In genomic region chr9:22827176-22827770, GRCm38 (mm10) we compare ENCODE assay signal across 25 mouse cellular contexts.
A peak's percentile ranks its signal among the peaks of the same experiment; 100 is the strongest.
DNase-seq lines count a peak whose midpoint lies in the region; ATAC-seq and TF ChIP-seq lines count a peak whose summit lies in the region.
"Had no signal": no experiment of that assay in that cellular context is flagged by ENCODE, and none has a peak within 500 bp of the region (broad histone marks: within the 10 kb centered on the region; RNA-seq: fewer than 3 reads in every experiment).

No protein-coding gene starts in this region.

- no peak overlapping the region for H3K4me2 ChIP-seq in liver, postnatal 0 days (ENCODE audit: low read depth, low read length)
- H3K4me2 ChIP-seq: embryonic facial prominence, embryonic 12.5 days; heart, embryonic 13.5 days; hindbrain, embryonic 14.5 days; limb, embryonic 12.5 days; liver, embryonic 11.5 days; midbrain, embryonic 13.5 days had no signal

- no peaks in the 10 kb centered on the region for H3K4me1 ChIP-seq in liver, adult 2 months (ENCODE audit: control insufficient read depth, insufficient read depth, low read length)
- H3K4me1 ChIP-seq in liver, postnatal 0 days (ENCODE audit: insufficient read depth): no peaks in the 10 kb centered on the region
- H3K4me1 ChIP-seq: embryonic facial prominence, embryonic 12.5 days had no signal

- H3K9ac ChIP-seq in liver, adult 2 months (ENCODE audit: low read depth, low read length): no peak overlapping the region
- H3K9ac ChIP-seq in liver, postnatal 0 days (replicated peaks): no peak overlapping the region
- H3K9ac ChIP-seq: embryonic facial prominence, embryonic 12.5 days; heart, embryonic 13.5 days; hindbrain, embryonic 14.5 days; limb, embryonic 12.5 days; midbrain, embryonic 13.5 days had no signal

- H3K4me3 ChIP-seq in liver, adult 2 months (ENCODE audit: insufficient read depth, low read depth, low read length): no peak overlapping the region
- no peak overlapping the region for H3K4me3 ChIP-seq in liver, postnatal 0 days (ENCODE audit: low read depth, low read length)
- H3K4me3 ChIP-seq: embryonic facial prominence, embryonic 12.5 days; gastrocnemius, adult 2 months; heart, embryonic 13.5 days; left cerebral cortex, adult 2 months; limb, embryonic 12.5 days; midbrain, embryonic 13.5 days had no signal

- TF ChIP-seq CTCF in liver, adult 2 months (IDR thresholded peaks at IDR 0.05; ENCODE audit: low read depth, low read length): no peak
- no peak for TF ChIP-seq CTCF in liver, postnatal 0 days (IDR thresholded peaks at IDR 0.05; ENCODE audit: low read depth)

- no peaks in the 10 kb centered on the region for H3K9me3 ChIP-seq in liver, postnatal 0 days (ENCODE audit: low read length)
- H3K9me3 ChIP-seq: embryonic facial prominence, embryonic 12.5 days; heart, embryonic 13.5 days; limb, embryonic 12.5 days; midbrain, embryonic 13.5 days had no signal

- H3K27me3 ChIP-seq in liver, adult 2 months (ENCODE audit: control insufficient read depth, insufficient read depth, low read length): no peaks in the 10 kb centered on the region
- no peaks in the 10 kb centered on the region for H3K27me3 ChIP-seq in liver, postnatal 0 days (ENCODE audit: insufficient read depth, low read length)
- H3K27me3 ChIP-seq: embryonic facial prominence, embryonic 12.5 days; heart, embryonic 13.5 days; midbrain, embryonic 13.5 days had no signal

- no peak for TF ChIP-seq EP300 in liver, postnatal 0 days (IDR thresholded peaks at IDR 0.05; ENCODE audit: low read depth)

- ATAC-seq in cerebellum, adult (ENCODE audit: insufficient number of reproducible peaks, low FRiP score, low TSS enrichment): no peak
- ATAC-seq in liver, postnatal 0 days: no peak
- ATAC-seq: intestine, postnatal 0 days; lung, postnatal 0 days had no signal

- peak; percentile 23 for DNase-seq in cerebellum, adult 8-10 months
- DNase-seq in liver, adult 2 months (ENCODE audit: extremely low read depth, low read depth, low spot score): peak; percentile 11
- no peak for DNase-seq in liver, postnatal 0 days
- peak; percentile 62 to 71 for DNase-seq in cerebellum, postnatal 10 days
- no peak for DNase-seq in heart, adult 18-20 months
- DNase-seq in thymus, postnatal 4 days: no peak
- DNase-seq: adrenal gland, postnatal 36 days; embryo, embryonic 11 days; gastrocnemius, adult 2 months; gastrocnemius, postnatal 36 days; heart, postnatal 10 days; kidney, postnatal 14 days; retina, postnatal 1 day; right cerebral cortex, postnatal 14 days had no signal

- whole genome bisulfite sequencing in liver, adult 2 months: 40% methylated on average over 2 of the region's 2 CpGs
- WGBS in liver, postnatal 0 days (ENCODE audit: insufficient replicate concordance): 71% methylated on average over 2 of the region's 2 CpGs

- TF ChIP-seq POLR2A in liver, adult 2 months (IDR thresholded peaks at IDR 0.05; ENCODE audit: extremely low read depth, insufficient read depth, low read length): no peak

- H3K36me3 ChIP-seq in liver, adult 2 months (ENCODE audit: control insufficient read depth, insufficient read depth, low read length): no peaks in the 10 kb centered on the region
- no peaks in the 10 kb centered on the region for H3K36me3 ChIP-seq in liver, postnatal 0 days (replicated peaks; ENCODE audit: insufficient read depth, low read length)
- H3K36me3 ChIP-seq: embryonic facial prominence, embryonic 12.5 days; heart, embryonic 13.5 days; limb, embryonic 12.5 days; midbrain, embryonic 13.5 days had no signal

- no peaks in the 10 kb centered on the region for H3K79me2 ChIP-seq in liver, adult 2 months (ENCODE audit: control insufficient read depth, insufficient read depth, low read length)

- H3K27ac ChIP-seq in liver, adult 2 months (replicated peaks; ENCODE audit: insufficient read depth, low read depth, low read length): no peak overlapping the region
- H3K27ac ChIP-seq in liver, postnatal 0 days (ENCODE audit: low read depth): no peak overlapping the region
- H3K27ac ChIP-seq: embryonic facial prominence, embryonic 12.5 days; gastrocnemius, adult 2 months; heart, embryonic 13.5 days; hindbrain, embryonic 14.5 days; left cerebral cortex, adult 2 months; limb, embryonic 12.5 days; macrophage; midbrain, embryonic 13.5 days had no signal

Comparison
In these comparisons a context has a peak if more than half of its experiments do, and no peak if none do; other contexts are left out.
1. DNase-seq: peak in cerebellum, adult 8-10 months (single experiment), liver, adult 2 months (single experiment) and cerebellum, postnatal 10 days (2 of 2); none in liver, postnatal 0 days (single experiment), heart, adult 18-20 months (0 of 2) and thymus, postnatal 4 days (single experiment).